ENCODE assay signal across 14 mouse cellular contexts in the genomic region with DNA sequence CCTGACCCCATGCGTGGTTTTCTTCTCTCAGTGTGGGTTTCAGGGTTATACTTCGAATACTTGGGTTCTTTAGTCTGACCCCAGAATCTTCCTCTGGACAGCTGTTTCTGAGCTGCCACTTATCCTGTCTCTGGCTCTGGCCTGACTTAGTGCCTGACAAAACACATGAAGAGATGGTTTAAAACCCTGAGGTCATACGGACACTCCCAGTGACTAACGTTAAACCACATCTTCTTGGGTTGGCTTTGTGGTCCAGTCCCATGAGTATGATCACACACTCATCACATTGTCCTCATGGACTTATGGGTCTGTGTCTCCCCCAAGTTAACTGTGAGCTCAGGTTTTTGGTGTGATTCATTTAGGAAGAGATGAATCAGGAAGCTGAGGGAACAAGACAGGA.
"Had no signal": no experiment of that assay in that cellular context is flagged by ENCODE, and none has a peak within 500 bp of the region (broad histone marks: within the 10 kb centered on the region; RNA-seq: fewer than 3 reads in every experiment).

No protein-coding gene starts in this region.

- H3K4me3 ChIP-seq: limb, embryonic 15.5 days; liver, embryonic 12.5 days; megakaryocyte, embryonic 14.5 days; midbrain, embryonic 15.5 days had no signal

- H3K9ac ChIP-seq: limb, embryonic 15.5 days; liver, embryonic 12.5 days; lung, embryonic 14.5 days; midbrain, embryonic 15.5 days had no signal

- ATAC-seq: liver, embryonic 12.5 days; midbrain, embryonic 15.5 days had no signal

- H3K4me2 ChIP-seq: limb, embryonic 15.5 days; liver, embryonic 12.5 days; lung, embryonic 14.5 days; midbrain, embryonic 11.5 days; midbrain, embryonic 15.5 days had no signal

- H3K4me1 ChIP-seq: liver, embryonic 12.5 days had no signal

- H3K27ac ChIP-seq: kidney, postnatal 0 days; limb, embryonic 15.5 days; liver, embryonic 12.5 days; midbrain, embryonic 15.5 days had no signal

- H3K36me3 ChIP-seq: limb, embryonic 15.5 days; liver, embryonic 12.5 days; midbrain, embryonic 15.5 days had no signal

- H3K9me3 ChIP-seq: limb, embryonic 15.5 days; midbrain, embryonic 15.5 days had no signal

- DNase-seq: kidney, postnatal 36 days; layer of hippocampus, adult 9-11 months; layer of hippocampus, postnatal 36 days; lung, embryonic 14.5 days; lung, postnatal 10 days; lung, postnatal 4 days; right cerebral cortex, postnatal 14 days; thymus, postnatal 36 days had no signal

- H3K27me3 ChIP-seq: limb, embryonic 15.5 days; midbrain, embryonic 15.5 days had no signal
